Mouse (Mus musculus): ENCODE data around the gene Rbms1.

The Rbms1 gene

GRCm38 (mm10) chr2:60809441-60809921 is 153.5 kb downstream of the Rbms1 start:
- no peak for DNase-seq (ENCODE audit: low read depth)

DNA sequence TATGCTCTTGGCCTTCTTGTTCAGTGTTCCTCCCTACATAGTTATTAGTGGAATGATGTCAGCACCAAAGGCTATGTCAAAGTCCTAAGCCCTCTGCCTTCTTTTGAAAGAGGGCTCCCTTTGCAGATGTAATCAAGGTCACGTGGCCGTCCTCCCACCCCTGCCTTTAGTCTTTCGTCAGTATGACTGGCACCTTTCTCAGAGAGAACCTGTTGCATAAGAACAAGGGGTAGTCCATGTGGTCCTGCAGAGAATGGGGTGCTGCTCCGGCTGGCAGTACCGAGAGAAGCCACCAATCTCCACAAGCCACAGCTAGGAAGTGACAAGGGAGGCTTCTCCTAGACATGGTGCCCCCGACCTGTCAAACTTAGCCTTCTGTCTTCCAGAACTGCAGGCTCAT is 154.2 kb downstream of the Rbms1 start:
- DNase-seq (ENCODE audit: low read depth): no peak

- peak; percentile 67 for DNase-seq (ENCODE audit: low read depth)
Observed at GRCm38 (mm10) chr2:60807341-60808195, 155.4 kb downstream of the Rbms1 start.

DNA sequence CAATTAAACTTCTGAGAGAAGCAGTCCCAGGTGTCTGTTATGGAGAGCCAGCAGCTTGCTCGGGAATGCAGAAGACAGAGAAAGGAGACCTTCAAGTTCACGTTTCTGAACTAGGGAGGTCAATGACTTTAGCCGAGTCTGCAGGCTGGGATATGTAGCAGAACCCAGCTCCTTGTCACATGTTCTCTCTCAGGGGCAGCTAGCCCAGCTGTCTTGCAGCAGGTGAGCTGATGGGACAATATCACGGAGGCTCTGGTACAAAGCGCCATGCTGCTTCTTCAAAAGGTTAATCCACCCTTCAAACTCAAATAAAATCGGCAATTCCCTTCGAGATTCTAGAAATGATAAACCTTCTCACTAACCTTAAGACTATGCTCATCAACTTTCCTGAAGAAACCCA is 158.2 kb downstream of the Rbms1 start:
- DNase-seq (ENCODE audit: low read depth): no peak

GRCm38 (mm10) chr2:60803377-60803776 is 159.6 kb downstream of the Rbms1 start:
- DNase-seq (ENCODE audit: low read depth): no peak

DNA sequence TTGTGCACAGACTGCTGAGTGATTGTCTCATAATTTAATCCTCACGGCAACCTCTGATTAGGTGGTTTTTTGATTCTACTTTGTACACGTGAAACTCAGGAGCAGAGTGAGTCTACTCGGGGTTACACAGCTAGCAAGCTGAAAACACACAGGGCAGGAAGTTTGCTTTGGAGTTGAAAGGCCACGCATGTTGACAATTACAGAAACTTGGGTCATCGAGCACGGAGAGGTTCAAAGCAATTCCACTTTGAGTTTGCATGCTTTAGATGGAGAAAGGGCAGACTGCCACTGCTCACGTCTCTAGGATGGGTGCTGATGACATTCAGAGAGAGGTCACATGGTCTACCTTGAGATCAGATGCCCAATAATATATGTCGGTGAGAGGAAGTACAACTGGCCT is 160.2 kb downstream of the Rbms1 start:
- no peak for DNase-seq (ENCODE audit: low read depth)

- peak; percentile 61 for DNase-seq (ENCODE audit: low read depth)
Observed at GRCm38 (mm10) chr2:60802191-60802590, 160.8 kb downstream of the Rbms1 start.

DNA sequence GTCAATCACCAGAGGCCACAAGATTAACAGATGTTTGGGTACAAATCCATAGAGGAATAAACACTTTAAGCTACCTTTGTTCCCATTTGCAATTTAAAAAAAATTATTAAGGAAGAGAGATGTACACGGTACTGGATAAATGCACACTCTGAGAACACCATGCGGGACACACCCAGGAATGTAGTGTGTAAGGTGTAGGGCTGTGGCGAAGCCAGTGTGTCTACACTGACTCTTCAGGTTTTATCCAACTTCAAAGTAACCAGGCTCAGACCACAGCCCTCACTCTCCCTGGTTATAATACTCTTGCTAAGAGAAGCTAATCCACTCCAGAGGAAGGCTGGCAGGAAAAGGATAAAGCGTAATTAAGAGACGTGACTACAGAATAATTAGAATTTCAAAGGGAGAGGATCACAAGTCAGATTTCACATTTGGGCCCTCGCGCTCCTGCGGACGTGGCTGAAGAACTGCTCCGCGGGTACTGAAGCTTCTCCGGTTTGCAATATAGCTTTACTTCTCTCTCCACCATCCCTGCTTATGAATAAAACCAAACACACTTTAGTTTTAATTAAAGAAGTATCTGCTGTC is 161.3 kb downstream of the Rbms1 start:
- no peak for DNase-seq (ENCODE audit: low read depth)

DNA sequence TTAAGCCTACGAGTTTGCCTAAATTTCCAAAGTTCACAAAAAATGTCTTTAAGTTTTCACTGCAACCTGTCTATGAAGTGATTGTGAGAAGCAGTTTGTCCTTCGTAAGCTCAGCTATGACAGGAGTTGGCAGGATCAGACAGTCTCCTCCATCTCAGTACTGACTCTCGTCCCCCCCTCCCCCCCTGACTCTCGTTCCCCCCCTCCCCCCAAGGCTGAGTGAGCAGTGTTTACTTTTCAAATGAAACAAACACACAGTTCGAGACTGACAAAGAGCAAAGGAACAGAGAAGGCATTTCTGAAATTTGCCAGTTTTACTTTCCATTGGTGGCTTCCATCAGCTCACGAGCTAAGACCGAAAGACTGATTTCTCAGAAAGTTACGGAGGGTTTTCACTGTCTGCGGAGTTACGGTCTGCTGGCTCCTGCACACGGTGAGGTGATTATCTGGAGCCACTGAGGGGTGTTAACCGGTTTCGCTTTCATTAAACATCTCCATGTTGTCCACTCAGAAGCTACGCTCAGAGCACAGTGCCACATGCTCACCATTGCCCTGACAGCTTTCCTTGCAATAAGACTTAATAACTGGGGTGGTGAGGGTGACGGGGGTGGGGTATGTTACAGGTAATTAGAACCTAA is 162.0 kb downstream of the Rbms1 start:
- no peak for DNase-seq (ENCODE audit: low read depth)

GRCm38 (mm10) chr2:60799816-60800215 is 163.2 kb downstream of the Rbms1 start:
- no peak for DNase-seq (ENCODE audit: low read depth)

GRCm38 (mm10) chr2:60798767-60799529 is 164.0 kb downstream of the Rbms1 start:
- DNase-seq (ENCODE audit: low read depth): no peak

- peak; percentile 76 for DNase-seq (ENCODE audit: low read depth)
Observed at GRCm38 (mm10) chr2:60796969-60797669, 165.9 kb downstream of the Rbms1 start.

DNA sequence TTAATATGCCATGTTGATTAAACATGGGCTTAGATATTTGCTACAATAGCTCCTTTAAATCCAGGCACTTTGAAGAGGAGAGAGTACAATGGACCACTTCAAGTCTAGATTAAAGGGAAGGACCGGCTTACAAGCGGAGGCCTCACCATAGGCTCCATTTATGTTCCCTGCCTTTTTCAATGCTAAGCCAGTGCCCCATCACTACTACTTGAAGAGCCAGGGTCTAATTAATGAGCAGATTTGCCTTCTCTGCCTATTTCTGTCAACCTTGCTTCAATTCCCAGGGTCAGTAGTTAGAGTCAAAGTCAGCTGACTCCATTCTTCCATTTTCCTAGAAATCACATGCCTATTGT is 166.4 kb downstream of the Rbms1 start:
- DNase-seq (ENCODE audit: low read depth): no peak

DNA sequence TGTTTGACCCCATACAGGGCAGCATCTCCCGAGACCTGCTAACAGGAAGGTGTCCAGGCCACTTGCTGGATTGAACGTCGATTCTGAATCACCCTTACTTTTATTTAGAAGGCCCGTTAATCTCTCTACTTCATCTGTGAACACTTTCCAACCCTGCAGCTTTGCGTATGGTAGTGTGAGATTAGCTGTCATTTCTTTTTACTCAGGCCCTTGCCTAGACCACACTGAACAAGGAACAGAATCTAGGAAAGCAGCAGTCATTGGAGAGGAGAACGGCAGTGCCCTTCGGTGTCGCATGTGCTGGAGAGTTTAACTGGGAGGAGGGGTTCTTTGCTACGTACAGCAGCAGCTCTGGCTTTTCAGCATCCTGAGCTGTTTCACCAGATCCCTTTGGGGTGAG is 167.1 kb downstream of the Rbms1 start:
- DNase-seq (ENCODE audit: low read depth): no peak

- DNase-seq (ENCODE audit: low read depth): no peak
Observed at GRCm38 (mm10) chr2:60792506-60792905, 170.5 kb downstream of the Rbms1 start.

DNA sequence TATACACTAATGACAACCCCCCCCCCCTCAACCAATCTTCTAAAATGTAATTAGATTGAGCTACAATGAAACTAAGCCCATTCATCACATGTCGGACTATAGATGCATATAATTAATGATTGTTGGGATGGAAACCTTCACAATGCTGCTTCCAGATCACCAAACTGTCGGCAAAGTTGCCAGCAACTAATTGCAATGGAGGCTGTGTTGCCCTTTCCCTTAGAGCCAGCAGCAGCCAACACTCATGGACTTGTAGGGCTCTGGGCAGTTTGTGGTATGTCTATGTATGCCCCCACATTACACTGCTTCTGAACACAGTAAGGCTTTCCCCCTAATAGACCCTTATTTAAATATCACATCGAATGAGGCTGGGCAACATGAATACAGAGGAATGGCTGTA is 173.9 kb downstream of the Rbms1 start:
- DNase-seq (ENCODE audit: low read depth): no peak

DNA sequence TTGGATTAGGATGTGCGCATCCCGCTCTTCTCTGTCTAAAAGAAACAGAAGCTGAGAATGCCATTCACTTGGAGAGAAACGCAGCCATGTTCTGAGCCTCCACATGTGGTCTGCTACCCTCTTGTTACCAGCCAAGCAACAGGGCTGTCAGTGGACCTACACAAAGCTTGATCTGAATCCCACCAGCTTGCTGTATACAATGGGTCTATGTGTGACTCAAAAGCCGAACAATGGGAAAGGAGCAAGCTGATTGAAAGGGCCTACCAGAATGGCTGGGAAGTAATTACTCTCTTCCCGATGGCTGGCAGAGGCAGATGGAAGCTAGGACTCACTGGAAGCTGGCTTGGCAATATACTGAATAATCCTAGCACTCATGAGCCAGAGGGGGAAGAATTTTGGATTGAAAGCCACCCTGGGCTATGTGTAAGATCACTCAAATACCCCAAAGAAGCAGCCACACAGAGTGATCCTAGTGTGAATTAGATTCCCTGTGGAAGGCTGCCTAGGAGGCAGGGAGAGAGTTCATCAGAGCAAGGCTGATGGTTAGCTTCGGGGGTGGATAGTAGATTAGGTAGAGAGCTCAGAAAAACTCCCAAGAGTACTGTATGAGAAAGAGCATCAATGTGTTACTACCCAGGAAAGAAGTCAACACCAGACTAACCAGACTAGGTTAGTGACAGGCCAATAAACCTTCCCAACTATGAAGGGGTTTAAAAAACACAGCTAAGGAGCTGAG is 174.7 kb downstream of the Rbms1 start:
- DNase-seq (ENCODE audit: low read depth): no peak

GRCm38 (mm10) chr2:60787088-60787487 is 175.9 kb downstream of the Rbms1 start:
- DNase-seq (ENCODE audit: low read depth): no peak

GRCm38 (mm10) chr2:60786289-60786688 is 176.7 kb downstream of the Rbms1 start:
- DNase-seq (ENCODE audit: low read depth): peak; percentile 41

- DNase-seq (ENCODE audit: low read depth): no peak
Observed at GRCm38 (mm10) chr2:60774501-60774900, 188.5 kb downstream of the Rbms1 start.

- DNase-seq (ENCODE audit: low read depth): peak; percentile 56
Observed at GRCm38 (mm10) chr2:60773592-60773991, 189.4 kb downstream of the Rbms1 start.

Data from NIH3T3 (cell line).